Mouse (Mus musculus) embryonic fibroblast, embryonic 13.5 days (primary cell): Measurements from ENCODE around the gene Gm20388. TPM values are rescaled to one million over a fixed set of nuclear protein-coding genes. Genes with fewer than 3 reads are reported as not detected.

Experiments used
- H3K27ac ChIP-seq: 2 replicates; pipeline ENCODE4 v1.5.1; 2012; ENCODE audit warnings: low read length, control low read depth, inconsistent platforms; ENCODE audit not compliant: insufficient read depth
- H3K4me1 ChIP-seq: 2 replicates; pipeline ENCODE4 v1.6.1; 2011; ENCODE audit warnings: low read length; ENCODE audit not compliant: control insufficient read depth, insufficient read depth
- H3K4me3 ChIP-seq: 2 replicates; pipeline ENCODE4 v1.5.1; 2011; ENCODE audit warnings: mild to moderate bottlenecking, control low read depth, low read length; ENCODE audit not compliant: insufficient read depth
- CTCF ChIP-seq: IDR thresholded peaks from 2 replicates; pipeline ENCODE4 v1.5.1; 2011; ENCODE audit warnings: mild to moderate bottlenecking, control low read depth, low read length, moderate library complexity, borderline replicate concordance; ENCODE audit not compliant: insufficient read depth
- POLR2A ChIP-seq: IDR thresholded peaks from 2 replicates; pipeline ENCODE4 v1.6.1; 2011; ENCODE audit warnings: low read depth, mild to moderate bottlenecking, control low read depth, low read length, moderate library complexity
- polyA plus RNA-seq: library from polyadenylated mRNA; stranded (reverse); fragments of >200 nt; gene quantifications from 2 replicates; pipeline ENCODE4 v1.2.4, GENCODE M21; 2011; ENCODE audit warnings: low read depth; ENCODE audit not compliant: missing spikeins, insufficient read length

Gene Gm20388
- polyA plus RNA-seq, 1 experiment: 82.8 TPM

DNA sequence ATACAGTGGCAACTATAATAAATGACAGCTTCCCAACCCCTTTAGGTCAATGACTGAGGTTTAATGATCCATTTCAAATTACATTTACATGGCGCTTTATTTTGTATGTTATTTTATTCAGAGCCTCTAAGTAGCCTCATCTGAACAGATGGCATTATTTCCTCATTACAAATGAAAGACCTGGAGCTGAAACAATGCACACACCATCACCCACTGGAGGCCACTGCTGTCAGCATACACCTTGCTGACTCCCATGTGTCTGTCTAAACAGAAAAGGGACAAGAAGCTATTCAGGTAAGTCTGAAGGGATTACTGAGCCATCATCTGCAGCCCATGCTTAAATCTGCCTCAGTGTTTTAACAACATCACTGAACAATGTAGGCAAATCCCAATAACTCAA lies 3024.5 kb downstream of the Gm20388 start:
- H3K4me1 ChIP-seq: peaks cover 31% of the 10 kb centered on the region
- H3K4me3 ChIP-seq: no peak overlapping the region
- TF ChIP-seq CTCF (no peak), POLR2A (no peak)
- no peak overlapping the region for H3K27ac ChIP-seq

DNA sequence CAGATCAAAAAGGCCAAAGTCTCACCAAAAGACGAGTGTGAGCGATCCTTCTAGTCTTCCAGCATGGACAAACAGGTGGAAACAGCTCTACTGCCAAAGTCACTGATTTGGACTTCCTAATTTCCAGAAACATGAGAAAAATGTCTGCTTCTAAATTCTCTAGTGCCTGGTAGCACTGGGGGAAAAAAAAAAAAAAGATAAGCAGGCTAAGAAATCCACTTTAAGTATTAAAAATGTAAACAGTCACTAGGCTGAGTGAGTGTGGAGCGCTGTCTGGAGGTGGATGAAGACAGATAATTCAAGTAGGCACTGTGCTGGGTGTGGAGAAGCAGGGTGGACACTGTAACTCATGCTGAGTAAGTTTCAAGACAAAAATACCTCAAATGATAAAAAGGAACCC lies 3025.3 kb downstream of the Gm20388 start:
- H3K4me1 ChIP-seq: peaks cover 29% of the 10 kb centered on the region
- H3K27ac ChIP-seq: peak overlapping the region; percentile 8; the same call in 1 of the 2 replicates
- TF ChIP-seq POLR2A (no peak), CTCF (no peak)
- H3K4me3 ChIP-seq: no peak overlapping the region

- peaks cover 22% of the 10 kb centered on the region for H3K4me1 ChIP-seq
- no peak overlapping the region for H3K4me3 ChIP-seq
- H3K27ac ChIP-seq: no peak overlapping the region
- TF ChIP-seq POLR2A (no peak), CTCF (no peak)
Measured at GRCm38 (mm10) chr8:122937545-122938053, 3027.0 kb downstream of the Gm20388 start.

DNA sequence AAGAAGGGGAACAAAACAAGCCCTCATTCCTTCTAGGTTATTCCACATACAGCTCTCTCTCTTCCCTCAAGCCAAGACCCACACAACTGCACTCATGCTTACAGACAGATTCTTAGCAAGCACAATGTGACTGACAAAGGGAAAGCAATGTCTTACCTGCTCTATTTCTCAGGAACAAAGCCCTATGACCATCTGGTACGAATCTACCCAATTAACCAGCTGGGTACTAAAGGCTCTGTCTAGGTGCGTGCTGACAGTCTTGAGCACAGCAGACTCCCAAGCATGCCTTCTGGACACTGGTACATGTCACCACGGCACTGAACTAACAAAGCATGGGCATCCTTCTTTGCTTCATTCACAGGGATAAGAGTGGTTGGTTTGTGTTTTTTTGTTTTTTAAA lies 3027.5 kb downstream of the Gm20388 start:
- TF ChIP-seq CTCF (no peak), POLR2A (no peak)
- Histone ChIP-seq H3K4me1 (peaks cover 19% of the 10 kb centered on the region), H3K4me3 (no peak overlapping the region), H3K27ac (no peak overlapping the region)

DNA sequence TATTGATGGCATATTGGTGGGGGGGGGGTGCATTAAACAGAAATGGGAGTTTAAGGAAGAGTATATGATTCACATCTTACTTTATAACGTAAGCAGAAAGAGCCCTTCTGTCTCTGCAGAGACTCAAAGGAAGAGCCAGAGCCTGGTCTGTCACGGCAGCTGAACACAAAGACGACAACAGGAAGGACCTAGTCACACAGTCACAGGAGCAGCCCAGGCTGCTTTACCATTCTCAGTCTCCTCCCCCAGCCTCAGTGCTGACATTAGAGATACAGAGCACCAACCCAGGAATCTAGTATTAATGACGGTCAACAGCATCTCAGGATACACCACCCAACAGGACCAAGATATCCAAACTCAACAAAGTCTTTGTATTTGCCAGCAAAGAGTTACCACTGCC lies 3027.9 kb downstream of the Gm20388 start:
- TF ChIP-seq CTCF (no peak), POLR2A (no peak)
- no peak overlapping the region for H3K4me3 ChIP-seq

DNA sequence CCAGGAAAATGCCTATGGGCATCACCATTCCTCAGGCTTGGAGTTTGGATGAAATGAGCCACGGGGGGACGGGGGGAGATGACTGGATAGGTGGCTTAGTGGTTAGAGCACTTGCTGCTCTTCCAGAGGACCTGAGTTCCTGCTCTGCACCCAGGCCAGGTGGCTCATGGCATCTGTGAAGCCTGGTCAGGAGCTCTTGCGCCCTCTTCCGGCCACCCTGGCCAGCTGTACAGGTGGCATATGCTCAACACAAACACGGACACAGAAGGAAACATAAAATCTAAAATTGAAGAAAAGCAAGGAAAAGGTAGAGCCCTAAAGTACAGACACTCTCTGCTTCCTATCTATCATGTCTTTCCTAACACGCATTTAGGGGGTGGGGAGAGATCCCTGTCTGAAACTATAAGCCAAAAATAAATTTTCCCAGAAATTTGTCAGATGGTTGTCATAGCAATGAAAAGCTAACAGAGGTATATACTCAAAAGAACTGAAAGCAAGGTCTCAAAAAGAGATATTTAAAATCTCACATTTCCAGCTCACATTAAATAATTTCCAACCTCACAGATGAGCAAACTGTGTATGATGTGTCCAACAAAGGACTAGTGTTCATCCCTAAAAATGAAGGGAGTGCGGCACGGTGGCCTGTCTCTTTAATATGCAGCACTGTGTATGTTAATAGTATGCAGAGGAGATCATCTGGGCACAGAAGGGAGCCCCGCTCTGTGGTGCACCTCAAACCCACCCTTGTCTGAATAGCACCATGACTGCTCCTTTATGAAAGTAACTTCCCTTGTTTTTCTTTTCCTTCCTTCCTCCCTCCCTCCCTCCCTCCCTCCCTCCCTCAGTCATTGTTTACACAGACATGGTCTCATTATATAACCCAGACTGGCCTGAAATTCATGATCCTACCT lies 3032.4 kb downstream of the Gm20388 start:
- TF ChIP-seq CTCF: no peak
- TF ChIP-seq POLR2A: no peak
- Histone ChIP-seq H3K27ac (no peak overlapping the region), H3K4me1 (peaks cover 5% of the 10 kb centered on the region), H3K4me3 (no peak overlapping the region)

More for the DNA sequence above, 3027.9 kb downstream of the Gm20388 start:
- peaks cover 16% of the 10 kb centered on the region for H3K4me1 ChIP-seq
- no peak overlapping the region for H3K27ac ChIP-seq

GRCm38 (mm10) chr8:122945775-122946174 lies 3035.1 kb downstream of the Gm20388 start:
- TF ChIP-seq CTCF (no peak), POLR2A (no peak)
- Histone ChIP-seq H3K4me1 (no peaks in the 10 kb centered on the region; the same call in none of the 2 replicates), H3K27ac (no peak overlapping the region), H3K4me3 (no peak overlapping the region)

DNA sequence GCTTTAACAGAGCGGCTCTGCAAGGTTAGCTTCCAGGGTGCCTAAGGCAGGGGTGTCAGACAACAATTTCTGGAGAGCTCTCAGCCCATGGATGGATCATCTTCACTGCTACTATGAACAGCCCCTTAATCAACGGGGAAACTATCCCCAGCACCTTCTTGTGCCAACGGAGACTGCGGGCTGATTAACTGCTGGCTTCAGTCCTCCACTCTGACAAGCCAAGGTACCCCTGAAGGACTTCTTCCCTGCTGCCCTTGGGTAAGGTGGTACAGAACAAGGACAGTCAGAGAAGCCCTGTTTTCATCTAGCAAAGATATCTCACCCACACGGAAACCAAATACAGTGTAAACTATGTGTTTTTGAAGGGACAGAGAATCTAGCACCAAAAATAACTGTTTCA lies 3039.1 kb downstream of the Gm20388 start:
- Histone ChIP-seq H3K27ac (no peak overlapping the region), H3K4me3 (no peak overlapping the region), H3K4me1 (peaks cover 3% of the 10 kb centered on the region)
- TF ChIP-seq CTCF (no peak), POLR2A (no peak)

DNA sequence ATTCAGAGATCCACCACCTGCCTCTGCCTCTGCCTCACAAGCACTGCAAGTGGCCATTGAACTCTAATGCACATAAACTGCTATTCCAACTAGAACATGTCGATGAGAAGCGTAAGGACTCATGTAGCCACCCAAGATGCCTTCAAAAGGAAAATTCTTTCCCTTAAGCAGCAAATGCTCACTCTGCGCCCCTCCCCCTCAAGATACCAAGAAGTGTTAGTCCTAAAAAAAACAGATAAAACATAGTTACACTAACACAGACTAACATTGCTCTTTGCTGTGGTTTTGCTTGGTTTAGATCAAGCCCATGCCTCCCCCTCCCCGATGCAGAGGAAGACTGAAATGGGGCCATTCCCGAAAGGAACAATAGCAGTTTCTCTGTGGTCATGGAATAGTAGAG lies 3040.8 kb downstream of the Gm20388 start:
- TF ChIP-seq POLR2A (no peak), CTCF (no peak)
- H3K27ac ChIP-seq: no peak overlapping the region
- H3K4me1 ChIP-seq: peaks cover 3% of the 10 kb centered on the region
- H3K4me3 ChIP-seq: no peak overlapping the region

DNA sequence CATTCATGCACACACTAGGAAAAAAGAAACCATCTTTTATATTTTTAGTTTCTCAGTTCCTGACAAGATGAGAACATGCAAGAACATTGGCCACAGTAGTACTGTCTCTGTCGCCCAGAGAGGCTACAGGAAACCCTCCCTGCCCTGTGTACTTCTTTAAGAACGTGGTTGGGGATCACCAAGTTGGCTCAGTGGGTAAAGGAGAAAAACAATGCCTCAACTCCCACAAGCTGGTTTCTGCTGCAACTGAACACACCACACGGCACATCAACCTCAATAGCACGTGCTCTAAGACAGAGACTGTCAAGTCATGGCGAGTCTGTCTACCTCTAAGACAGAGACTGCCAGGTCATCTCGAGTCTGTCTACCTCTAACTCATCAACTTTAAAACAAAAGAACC lies 3042.4 kb downstream of the Gm20388 start:
- H3K4me1 ChIP-seq: peaks cover 3% of the 10 kb centered on the region
- no peak for TF ChIP-seq POLR2A
- TF ChIP-seq CTCF: no peak
- H3K4me3 ChIP-seq: no peak overlapping the region
- no peak overlapping the region for H3K27ac ChIP-seq
